Mouse (Mus musculus): ENCODE data around the gene Dzip1l. TPM values are rescaled to one million over a fixed set of nuclear protein-coding genes. Genes with fewer than 3 reads are reported as not detected.

The Dzip1l gene
- polyA plus RNA-seq, 1 experiment = 2.1 TPM

GRCm38 (mm10) chr9:99694961-99695360 is 65.7 kb downstream of the Dzip1l start:
- H3K27me3 ChIP-seq (ENCODE audit: control insufficient read depth, insufficient read depth, low read length) = no peaks in the 10 kb centered on the region
- TF ChIP-seq CTCF (IDR thresholded peaks at IDR 0.05; ENCODE audit: extremely low read depth, insufficient read depth, insufficient read length, insufficient replicate concordance) = no peak
- no peak for TF ChIP-seq POLR2A (IDR thresholded peaks at IDR 0.05; ENCODE audit: low read depth, low read length)
- no peaks in the 10 kb centered on the region for H3K36me3 ChIP-seq (ENCODE audit: control insufficient read depth, insufficient read depth, low read length)
- H3K27ac ChIP-seq (ENCODE audit: insufficient read depth, low read length) = no peak overlapping the region
- no peaks in the 10 kb centered on the region for H3K4me1 ChIP-seq (ENCODE audit: control insufficient read depth, insufficient read depth, insufficient read length)
- H3K4me3 ChIP-seq (ENCODE audit: extremely low read depth, insufficient read depth, insufficient read length) = no peak overlapping the region
- 68% methylated on average over 7 of the region's 7 CpGs for WGBS
- no peak for DNase-seq (ENCODE audit: low read depth in 1 of 2, low spot score in 2 of 2)

- Histone ChIP-seq H3K27ac (ENCODE audit: insufficient read depth, low read length) (no peak overlapping the region), H3K4me3 (ENCODE audit: extremely low read depth, insufficient read depth, insufficient read length) (no peak overlapping the region), H3K4me1 (ENCODE audit: control insufficient read depth, insufficient read depth, insufficient read length) (no peaks in the 10 kb centered on the region), H3K27me3 (ENCODE audit: control insufficient read depth, insufficient read depth, low read length) (no peaks in the 10 kb centered on the region), H3K36me3 (ENCODE audit: control insufficient read depth, insufficient read depth, low read length) (no peaks in the 10 kb centered on the region)
- DNase-seq (ENCODE audit: low read depth in 1 of 2, low spot score in 2 of 2) = no peak
- TF ChIP-seq POLR2A (IDR thresholded peaks at IDR 0.05; ENCODE audit: low read depth, low read length) (no peak), CTCF (IDR thresholded peaks at IDR 0.05; ENCODE audit: extremely low read depth, insufficient read depth, insufficient read length, insufficient replicate concordance) (no peak)
- 55% methylated on average over 2 of the region's 2 CpGs for WGBS
Measured at GRCm38 (mm10) chr9:99699752-99700389, 70.6 kb downstream of the Dzip1l start.

GRCm38 (mm10) chr9:99701187-99701586 is 71.9 kb downstream of the Dzip1l start:
- TF ChIP-seq CTCF (IDR thresholded peaks at IDR 0.05; ENCODE audit: extremely low read depth, insufficient read depth, insufficient read length, insufficient replicate concordance) = no peak
- no peak for TF ChIP-seq POLR2A (IDR thresholded peaks at IDR 0.05; ENCODE audit: low read depth, low read length)
- H3K27me3 ChIP-seq (ENCODE audit: control insufficient read depth, insufficient read depth, low read length) = no peaks in the 10 kb centered on the region
- H3K4me1 ChIP-seq (ENCODE audit: control insufficient read depth, insufficient read depth, insufficient read length) = no peaks in the 10 kb centered on the region
- H3K27ac ChIP-seq (ENCODE audit: insufficient read depth, low read length) = no peak overlapping the region
- H3K36me3 ChIP-seq (ENCODE audit: control insufficient read depth, insufficient read depth, low read length) = no peaks in the 10 kb centered on the region
- 78% methylated on average over 2 of the region's 2 CpGs for WGBS
- no peak overlapping the region for H3K4me3 ChIP-seq (ENCODE audit: extremely low read depth, insufficient read depth, insufficient read length)
- DNase-seq (ENCODE audit: low read depth in 1 of 2, low spot score in 2 of 2) = no peak

- H3K4me1 ChIP-seq (ENCODE audit: control insufficient read depth, insufficient read depth, insufficient read length) = no peaks in the 10 kb centered on the region
- H3K36me3 ChIP-seq (ENCODE audit: control insufficient read depth, insufficient read depth, low read length) = no peaks in the 10 kb centered on the region
- DNase-seq (ENCODE audit: low read depth in 1 of 2, low spot score in 2 of 2) = no peak
- TF ChIP-seq CTCF (IDR thresholded peaks at IDR 0.05; ENCODE audit: extremely low read depth, insufficient read depth, insufficient read length, insufficient replicate concordance) (no peak), POLR2A (IDR thresholded peaks at IDR 0.05; ENCODE audit: low read depth, low read length) (no peak)
- no peak overlapping the region for H3K4me3 ChIP-seq (ENCODE audit: extremely low read depth, insufficient read depth, insufficient read length)
- H3K27me3 ChIP-seq (ENCODE audit: control insufficient read depth, insufficient read depth, low read length) = no peaks in the 10 kb centered on the region
- no peak overlapping the region for H3K27ac ChIP-seq (ENCODE audit: insufficient read depth, low read length)
- 85% methylated on average over 6 of the region's 6 CpGs for WGBS
Measured at GRCm38 (mm10) chr9:99702215-99702614, 72.9 kb downstream of the Dzip1l start.

- H3K27ac ChIP-seq (ENCODE audit: insufficient read depth, low read length) = no peak overlapping the region
- TF ChIP-seq CTCF (IDR thresholded peaks at IDR 0.05; ENCODE audit: extremely low read depth, insufficient read depth, insufficient read length, insufficient replicate concordance) (no peak), POLR2A (IDR thresholded peaks at IDR 0.05; ENCODE audit: low read depth, low read length) (no peak)
- H3K4me1 ChIP-seq (ENCODE audit: control insufficient read depth, insufficient read depth, insufficient read length) = no peaks in the 10 kb centered on the region
- H3K4me3 ChIP-seq (ENCODE audit: extremely low read depth, insufficient read depth, insufficient read length) = no peak overlapping the region
- H3K36me3 ChIP-seq (ENCODE audit: control insufficient read depth, insufficient read depth, low read length) = no peaks in the 10 kb centered on the region
- WGBS = 81% methylated on average over 6 of the region's 6 CpGs
- DNase-seq (ENCODE audit: low read depth in 1 of 2, low spot score in 2 of 2) = no peak
- no peaks in the 10 kb centered on the region for H3K27me3 ChIP-seq (ENCODE audit: control insufficient read depth, insufficient read depth, low read length)
Measured at GRCm38 (mm10) chr9:99703711-99704110, 74.4 kb downstream of the Dzip1l start.

- Histone ChIP-seq H3K4me3 (ENCODE audit: extremely low read depth, insufficient read depth, insufficient read length) (no peak overlapping the region), H3K4me1 (ENCODE audit: control insufficient read depth, insufficient read depth, insufficient read length) (no peaks in the 10 kb centered on the region), H3K27ac (ENCODE audit: insufficient read depth, low read length) (no peak overlapping the region), H3K27me3 (ENCODE audit: control insufficient read depth, insufficient read depth, low read length) (no peaks in the 10 kb centered on the region), H3K36me3 (ENCODE audit: control insufficient read depth, insufficient read depth, low read length) (no peaks in the 10 kb centered on the region)
- WGBS = 87% methylated on average over 6 of the region's 6 CpGs
- TF ChIP-seq CTCF (IDR thresholded peaks at IDR 0.05; ENCODE audit: extremely low read depth, insufficient read depth, insufficient read length, insufficient replicate concordance) = no peak
- no peak for TF ChIP-seq POLR2A (IDR thresholded peaks at IDR 0.05; ENCODE audit: low read depth, low read length)
- DNase-seq (ENCODE audit: low read depth in 1 of 2, low spot score in 2 of 2) = no peak
Measured at GRCm38 (mm10) chr9:99706264-99706663, 77.0 kb downstream of the Dzip1l start.

- Histone ChIP-seq H3K27ac (ENCODE audit: insufficient read depth, low read length) (no peak overlapping the region), H3K36me3 (ENCODE audit: control insufficient read depth, insufficient read depth, low read length) (no peaks in the 10 kb centered on the region), H3K27me3 (ENCODE audit: control insufficient read depth, insufficient read depth, low read length) (no peaks in the 10 kb centered on the region), H3K4me1 (ENCODE audit: control insufficient read depth, insufficient read depth, insufficient read length) (no peaks in the 10 kb centered on the region), H3K4me3 (ENCODE audit: extremely low read depth, insufficient read depth, insufficient read length) (no peak overlapping the region)
- TF ChIP-seq CTCF (IDR thresholded peaks at IDR 0.05; ENCODE audit: extremely low read depth, insufficient read depth, insufficient read length, insufficient replicate concordance) (no peak), POLR2A (IDR thresholded peaks at IDR 0.05; ENCODE audit: low read depth, low read length) (no peak)
- 74% methylated on average over 11 of the region's 11 CpGs for WGBS
- DNase-seq (ENCODE audit: low read depth in 1 of 2, low spot score in 2 of 2) = no peak
Measured at GRCm38 (mm10) chr9:99707425-99708126, 78.3 kb downstream of the Dzip1l start.
